Mouse (Mus musculus): Measurements from ENCODE around the gene Olfr169. TPM values are rescaled to one million over a fixed set of nuclear protein-coding genes. Genes with fewer than 3 reads are reported as not detected.
"Not testable (repeated sequence)": the region's sequence is repeated elsewhere in the genome, so short reads cannot be mapped to it uniquely, and the experiment has no call there.

Olfr169 gene
- not detected in 2 replicates for polyA plus RNA-seq (2012; rRNA removed)

GRCm38 (mm10) chr16:19571709-19572108 lies at the start of gene Olfr169:
Gene Olfr169 (minus strand): TSS chr16:19571809.
- not testable (repeated sequence) for DNase-seq (ENCODE audit: low read depth)

GRCm38 (mm10) chr16:19611782-19612181 lies 40.2 kb upstream of the Olfr169 start, which contains the start of gene Olfr170:
Gene Olfr170 (minus strand): TSS chr16:19611882.
- DNase-seq (ENCODE audit: low read depth): not testable (repeated sequence)

- TF ChIP-seq CTCF (IDR thresholded peaks at IDR 0.05; ENCODE audit: borderline replicate concordance, extremely low read depth, insufficient read depth, insufficient read length) (no peak), POLR2A (IDR thresholded peaks at IDR 0.05; ENCODE audit: borderline replicate concordance, extremely low read depth, insufficient read depth, insufficient read length, poor library complexity, severe bottlenecking) (no peak)
- DNase-seq (ENCODE audit: low read depth): no peak
Measured at GRCm38 (mm10) chr16:19603166-19603565, 31.6 kb upstream of the Olfr169 start.

- not testable (repeated sequence) for DNase-seq (ENCODE audit: low read depth)
Measured at GRCm38 (mm10) chr16:19553429-19553828, 18.2 kb downstream of the Olfr169 start.

GRCm38 (mm10) chr16:19552246-19552645 lies 19.4 kb downstream of the Olfr169 start:
- DNase-seq (ENCODE audit: low read depth): not testable (repeated sequence)

- DNase-seq (ENCODE audit: low read depth): no peak
- TF ChIP-seq POLR2A (IDR thresholded peaks at IDR 0.05; ENCODE audit: borderline replicate concordance, extremely low read depth, insufficient read depth, insufficient read length, poor library complexity, severe bottlenecking) (no peak), CTCF (IDR thresholded peaks at IDR 0.05; ENCODE audit: borderline replicate concordance, extremely low read depth, insufficient read depth, insufficient read length) (no peak)
Measured at GRCm38 (mm10) chr16:19535455-19535854, 36.2 kb downstream of the Olfr169 start, which contains the start of gene Olfr168. Gene Olfr168 (minus strand): TSS chr16:19535555.

- DNase-seq (ENCODE audit: low read depth): no peak
- no peak for TF ChIP-seq CTCF (IDR thresholded peaks at IDR 0.05; ENCODE audit: borderline replicate concordance, extremely low read depth, insufficient read depth, insufficient read length)
- no peak for TF ChIP-seq POLR2A (IDR thresholded peaks at IDR 0.05; ENCODE audit: borderline replicate concordance, extremely low read depth, insufficient read depth, insufficient read length, poor library complexity, severe bottlenecking)
Measured at GRCm38 (mm10) chr16:19522166-19522565, 49.4 kb downstream of the Olfr169 start, which contains the start of gene Olfr167. Gene Olfr167 (minus strand): TSS chr16:19522266.

Other genes starting within 250 kb of the Olfr169 start
- gene Olfr165, start 148.7 kb downstream of the Olfr169 start, polyA plus RNA-seq (2012; rRNA removed): not detected in 2 replicates
- not detected in 2 replicates for gene Olfr166, start 88.1 kb downstream of the Olfr169 start, polyA plus RNA-seq (2012; rRNA removed)
- not detected in 2 replicates for gene Olfr167, start 49.5 kb downstream of the Olfr169 start, polyA plus RNA-seq (2012; rRNA removed)
- gene Olfr168, start 36.3 kb downstream of the Olfr169 start, polyA plus RNA-seq (2012; rRNA removed): not detected in 2 replicates
- not detected in 2 replicates for gene Olfr170, start 40.1 kb upstream of the Olfr169 start, polyA plus RNA-seq (2012; rRNA removed)
- not detected in 2 replicates for gene Olfr171, start 58.1 kb upstream of the Olfr169 start, polyA plus RNA-seq (2012; rRNA removed)
- not detected in 2 replicates for gene Lamp3, start 134.6 kb upstream of the Olfr169 start, polyA plus RNA-seq (2012; rRNA removed)
- gene B3gnt5, start 188.4 kb upstream of the Olfr169 start, polyA plus RNA-seq (2012; rRNA removed): 17.3 and 24.7 TPM in 2 replicates